Mouse (Mus musculus) forebrain, postnatal 0 days (tissue): ENCODE measurements around the gene Homez. TPM values are rescaled to one million over a fixed set of nuclear protein-coding genes. Genes with fewer than 3 reads are reported as not detected.

ENCODE experiments used
- ATAC-seq: fragments of 200-750 bp; cut with Nextera tagmentation; 2 replicates; pipeline ENCODE4 v1.8.0; 2017; ENCODE audit warnings: mild to moderate bottlenecking, moderate library complexity
- DNase-seq: peaks from one replicate; pipeline ENCODE4 v3.0.0-alpha.2; 2015
- H3K27ac ChIP-seq: fragments of 300-500 bp; sonication (generic); 2 replicates; pipeline ENCODE4 v1.5.1; 2014; ENCODE audit warnings: low read depth, mild to moderate bottlenecking, antibody characterized with exemption, low read length, moderate library complexity, mixed read lengths
- H3K27me3 ChIP-seq: fragments of 300-500 bp; sonication (generic); 2 replicates; pipeline ENCODE4 v1.6.1; 2014; ENCODE audit warnings: mild to moderate bottlenecking, low read length, mixed read lengths; ENCODE audit not compliant: insufficient read depth
- H3K36me3 ChIP-seq: fragments of 300-500 bp; sonication (generic); 2 replicates; pipeline ENCODE4 v1.6.1; 2014; ENCODE audit warnings: mild to moderate bottlenecking, moderate library complexity; ENCODE audit not compliant: insufficient read depth
- H3K4me1 ChIP-seq: fragments of 300-500 bp; sonication (generic); 2 replicates; pipeline ENCODE4 v1.6.1; 2014; ENCODE audit warnings: antibody characterized with exemption; ENCODE audit not compliant: insufficient read depth
- H3K4me2 ChIP-seq: fragments of 300-500 bp; sonication (generic); 2 replicates; pipeline ENCODE4 v1.6.1; 2014; ENCODE audit warnings: low read depth, mild to moderate bottlenecking, moderate library complexity
- H3K4me3 ChIP-seq: fragments of 300-500 bp; sonication (generic); 2 replicates; pipeline ENCODE4 v1.5.1; 2014; ENCODE audit warnings: low read depth, low read length, mixed read lengths
- H3K9ac ChIP-seq: fragments of 300-500 bp; sonication (generic); 2 replicates; pipeline ENCODE4 v1.6.1; 2014; ENCODE audit warnings: mild to moderate bottlenecking
- H3K9me3 ChIP-seq: fragments of 300-500 bp; sonication (generic); 2 replicates; pipeline ENCODE4 v1.6.1; 2016; ENCODE audit warnings: low read length
- CTCF ChIP-seq: sonication (generic); IDR thresholded peaks from 2 replicates; pipeline ENCODE4 v1.5.1; 2016; ENCODE audit warnings: antibody characterized with exemption, control low read depth, low read depth
- WGBS: fragments of 180-500 bp; shearing (Covaris S2); extraction: QIAGEN DNeasy Blood & Tissue Kit; methylation state at CpG from one replicate; pipeline ENCODE4 v1.1.7; 2014; 5-methylcytosine and 5-hydroxymethylcytosine counted together
- polyA plus RNA-seq: library from polyadenylated mRNA; unstranded; fragments of >200 nt; fragmentation: Nextera tagmentation; extraction: Ambion mirVana; gene quantifications from 2 replicates; pipeline ENCODE4 v1.2.1, GENCODE M21; 2015
- total RNA-seq: library from RNA; depleted of rRNA; stranded (reverse); fragments of >200 nt; gene quantifications from 2 replicates; pipeline ENCODE4 v1.2.3, GENCODE M21; 2014; rRNA removed

The Homez gene
- total and polyA plus RNA-seq, 2 experiments from 2014 or later: 6.9 to 7.1 TPM

- peak; percentile 80 for TF ChIP-seq CTCF
- WGBS: 32% methylated on average over 2 of the region's 2 CpGs
- no peak overlapping the region for H3K9ac ChIP-seq
- no peak overlapping the region for H3K4me3 ChIP-seq
- no peaks in the 10 kb centered on the region for H3K27me3 ChIP-seq
- no peaks in the 10 kb centered on the region for H3K9me3 ChIP-seq
- H3K36me3 ChIP-seq: no peaks in the 10 kb centered on the region
- peak; percentile 85 for ATAC-seq
- peak; percentile 69 for DNase-seq
- H3K27ac ChIP-seq: no peak overlapping the region
- H3K4me1 ChIP-seq: no peaks in the 10 kb centered on the region
- no peak overlapping the region for H3K4me2 ChIP-seq
These were observed 53.0 kb downstream of the Homez start for GRCm38 (mm10) chr14:54817791-54818190.

GRCm38 (mm10) chr14:54815737-54816136, 55.0 kb downstream of the Homez start:
- no peak overlapping the region for H3K27ac ChIP-seq
- no peak overlapping the region for H3K9ac ChIP-seq
- no peaks in the 10 kb centered on the region for H3K9me3 ChIP-seq
- 75% methylated on average over 3 of the region's 3 CpGs for WGBS
- no peak overlapping the region for H3K4me2 ChIP-seq
- H3K4me3 ChIP-seq: no peak overlapping the region
- H3K27me3 ChIP-seq: no peaks in the 10 kb centered on the region
- H3K4me1 ChIP-seq: no peaks in the 10 kb centered on the region
- DNase-seq (no peak), ATAC-seq (no peak)
- H3K36me3 ChIP-seq: no peaks in the 10 kb centered on the region
- TF ChIP-seq CTCF: no peak

GRCm38 (mm10) chr14:54813991-54814390, 56.8 kb downstream of the Homez start, which contains the start of gene Rnf212b:
Rnf212b (plus strand) TSS chr14:54814141.
- DNase-seq (no peak), ATAC-seq (no peak)
- Histone ChIP-seq H3K27ac (no peak within 1 kb of the TSS), H3K9ac (no peak within 1 kb of the TSS), H3K27me3 (no peaks in the 10 kb centered on the region), H3K9me3 (no peaks in the 10 kb centered on the region), H3K4me3 (no peak within 1 kb of the TSS), H3K4me2 (no peak within 1 kb of the TSS), H3K36me3 (no peaks in the 10 kb centered on the region), H3K4me1 (no peaks in the 10 kb centered on the region)
- no peak for TF ChIP-seq CTCF
- 91% methylated on average over 29 of the region's 29 CpGs for WGBS

- TF ChIP-seq CTCF: no peak
- Histone ChIP-seq H3K36me3 (no peaks in the 10 kb centered on the region), H3K9me3 (no peaks in the 10 kb centered on the region), H3K9ac (no peak overlapping the region), H3K27me3 (no peaks in the 10 kb centered on the region), H3K27ac (no peak overlapping the region), H3K4me1 (no peaks in the 10 kb centered on the region), H3K4me2 (no peak overlapping the region), H3K4me3 (no peak overlapping the region)
- no peak for ATAC-seq
- WGBS: 92% methylated on average over 3 of the region's 3 CpGs
- DNase-seq: no peak
These were observed 61.1 kb downstream of the Homez start for GRCm38 (mm10) chr14:54809668-54810033.

- ATAC-seq: no peak
- no peak for TF ChIP-seq CTCF
These were observed 61.8 kb downstream of the Homez start for GRCm38 (mm10) chr14:54808718-54809667.

GRCm38 (mm10) chr14:54806124-54806523, 64.6 kb downstream of the Homez start:
- no peak overlapping the region for H3K9ac ChIP-seq
- 81% methylated on average over 4 of the region's 4 CpGs for WGBS
- no peaks in the 10 kb centered on the region for H3K36me3 ChIP-seq
- no peak for DNase-seq
- H3K27me3 ChIP-seq: no peaks in the 10 kb centered on the region
- no peak overlapping the region for H3K4me3 ChIP-seq
- ATAC-seq: no peak
- H3K27ac ChIP-seq: no peak overlapping the region
- H3K9me3 ChIP-seq: no peaks in the 10 kb centered on the region
- H3K4me1 ChIP-seq: no peaks in the 10 kb centered on the region
- no peak for TF ChIP-seq CTCF
- no peak overlapping the region for H3K4me2 ChIP-seq

More at GRCm38 (mm10) chr14:54808718-54809667, 61.8 kb downstream of the Homez start:
- no peak overlapping the region for H3K9ac ChIP-seq
- no peak overlapping the region for H3K27ac ChIP-seq
- H3K27me3 ChIP-seq: no peaks in the 10 kb centered on the region
- 80% methylated on average over 4 of the region's 4 CpGs for WGBS
- H3K36me3 ChIP-seq: no peaks in the 10 kb centered on the region
- H3K4me2 ChIP-seq: no peak overlapping the region
- H3K9me3 ChIP-seq: no peaks in the 10 kb centered on the region
- no peaks in the 10 kb centered on the region for H3K4me1 ChIP-seq
- DNase-seq: no peak
- no peak overlapping the region for H3K4me3 ChIP-seq

Other genes with a start within 250 kb of the Homez start
- gene Psmb11, start 249.5 kb downstream of the Homez start, total RNA-seq: under 0.01 TPM in 1 of 2 replicates, not detected in the other
- 0.04 and 0.08 TPM in 2 replicates for gene Psmb11, start 249.5 kb downstream of the Homez start, polyA plus RNA-seq
- not detected in 2 replicates for gene Gm17606, start 230.0 kb downstream of the Homez start, total RNA-seq
- gene Gm17606, start 230.0 kb downstream of the Homez start, polyA plus RNA-seq: not detected in 2 replicates
- 15.6 and 21.7 TPM in 2 replicates for gene Cdh24, start 229.6 kb downstream of the Homez start, total RNA-seq
- 3.8 and 4.6 TPM in 2 replicates for gene Cdh24, start 229.6 kb downstream of the Homez start, polyA plus RNA-seq
- 32.0 and 36.2 TPM in 2 replicates for gene 1700123O20Rik, start 184.7 kb downstream of the Homez start, total RNA-seq
- gene 1700123O20Rik, start 184.7 kb downstream of the Homez start, polyA plus RNA-seq: 66.6 and 70.7 TPM in 2 replicates
- gene Acin1, start 184.0 kb downstream of the Homez start, total RNA-seq: 143 and 147 TPM in 2 replicates
- gene Acin1, start 184.0 kb downstream of the Homez start, polyA plus RNA-seq: 80.7 and 97.0 TPM in 2 replicates
- 0.14 and 0.15 TPM in 2 replicates for gene Gm29776, start 172.1 kb downstream of the Homez start, total RNA-seq
- 0.06 and 0.13 TPM in 2 replicates for gene Gm29776, start 172.1 kb downstream of the Homez start, polyA plus RNA-seq
- 0.38 TPM in 1 of 2 replicates, not detected in the other for gene Cebpe, start 158.8 kb downstream of the Homez start, total RNA-seq
- gene Cebpe, start 158.8 kb downstream of the Homez start, polyA plus RNA-seq: not detected in 2 replicates
- 11.8 and 13.3 TPM in 2 replicates for gene Slc7a8, start 89.0 kb downstream of the Homez start, total RNA-seq
- 12.5 and 14.5 TPM in 2 replicates for gene Slc7a8, start 89.0 kb downstream of the Homez start, polyA plus RNA-seq
- gene Rnf212b, start 56.8 kb downstream of the Homez start, total RNA-seq: not detected in 2 replicates
- not detected in 2 replicates for gene Rnf212b, start 56.8 kb downstream of the Homez start, polyA plus RNA-seq
- 17.4 and 19.7 TPM in 2 replicates for gene Ppp1r3e, start 6.6 kb upstream of the Homez start, total RNA-seq
- 2.3 and 3.3 TPM in 2 replicates for gene Ppp1r3e, start 6.6 kb upstream of the Homez start, polyA plus RNA-seq
- gene Bcl2l2, start 12.4 kb upstream of the Homez start, total RNA-seq: 33.2 and 38.0 TPM in 2 replicates
- 2.5 and 2.9 TPM in 2 replicates for gene Bcl2l2, start 12.4 kb upstream of the Homez start, polyA plus RNA-seq
- gene Gm20521, start 12.5 kb upstream of the Homez start, total RNA-seq: 3.1 TPM in 1 of 2 replicates, not detected in the other
- 0.30 and 0.89 TPM in 2 replicates for gene Gm20521, start 12.5 kb upstream of the Homez start, polyA plus RNA-seq
- gene Pabpn1, start 21.5 kb upstream of the Homez start, total RNA-seq: 113 and 116 TPM in 2 replicates
- gene Pabpn1, start 21.5 kb upstream of the Homez start, polyA plus RNA-seq: 105 and 126 TPM in 2 replicates
- 327 and 359 TPM in 2 replicates for gene Slc22a17, start 42.2 kb upstream of the Homez start, total RNA-seq
- 230 and 282 TPM in 2 replicates for gene Slc22a17, start 42.2 kb upstream of the Homez start, polyA plus RNA-seq
- gene Efs, start 55.2 kb upstream of the Homez start, total RNA-seq: 22.2 and 29.8 TPM in 2 replicates
- gene Efs, start 55.2 kb upstream of the Homez start, polyA plus RNA-seq: 13.4 and 13.5 TPM in 2 replicates
- gene Il25, start 61.7 kb upstream of the Homez start, total RNA-seq: 0.38 TPM in 1 of 2 replicates, not detected in the other
- 0.18 and 0.58 TPM in 2 replicates for gene Il25, start 61.7 kb upstream of the Homez start, polyA plus RNA-seq
- 17.9 and 19.9 TPM in 2 replicates for gene Cmtm5, start 65.3 kb upstream of the Homez start, total RNA-seq
- gene Cmtm5, start 65.3 kb upstream of the Homez start, polyA plus RNA-seq: 17.7 and 22.7 TPM in 2 replicates
- gene Myh6, start 96.0 kb upstream of the Homez start, total RNA-seq: 0.23 and 5.8 TPM in 2 replicates
- 2.3 and 2.5 TPM in 2 replicates for gene Myh6, start 96.0 kb upstream of the Homez start, polyA plus RNA-seq
- gene Gm17428, start 106.0 kb upstream of the Homez start, total RNA-seq: not detected in 2 replicates
- gene Gm17428, start 106.0 kb upstream of the Homez start, polyA plus RNA-seq: not detected in 2 replicates
- 8.5 and 9.3 TPM in 2 replicates for gene Myh7, start 123.7 kb upstream of the Homez start, total RNA-seq
- 8.8 and 9.6 TPM in 2 replicates for gene Myh7, start 123.7 kb upstream of the Homez start, polyA plus RNA-seq
- gene Ngdn, start 144.5 kb upstream of the Homez start, total RNA-seq: 24.2 and 36.8 TPM in 2 replicates
- 47.9 and 51.3 TPM in 2 replicates for gene Ngdn, start 144.5 kb upstream of the Homez start, polyA plus RNA-seq
- gene Zfhx2, start 221.4 kb upstream of the Homez start, total RNA-seq: 8.9 and 11.1 TPM in 2 replicates
- gene Zfhx2, start 221.4 kb upstream of the Homez start, polyA plus RNA-seq: 2.7 and 7.5 TPM in 2 replicates
- gene Thtpa, start 223.8 kb upstream of the Homez start, total RNA-seq: 49.0 and 55.2 TPM in 2 replicates
- 47.2 and 48.0 TPM in 2 replicates for gene Thtpa, start 223.8 kb upstream of the Homez start, polyA plus RNA-seq
- 11.3 and 12.8 TPM in 2 replicates for gene Ap1g2, start 235.6 kb upstream of the Homez start, total RNA-seq
- gene Ap1g2, start 235.6 kb upstream of the Homez start, polyA plus RNA-seq: 4.2 and 5.5 TPM in 2 replicates
- 156 and 160 TPM in 2 replicates for gene Jph4, start 246.0 kb upstream of the Homez start, total RNA-seq
- 47.4 and 55.3 TPM in 2 replicates for gene Jph4, start 246.0 kb upstream of the Homez start, polyA plus RNA-seq